Mouse (Mus musculus) adrenal gland, adult 8-10 months (tissue): ENCODE results near the gene Krtap14. TPM values are rescaled to one million over a fixed set of nuclear protein-coding genes. Genes with fewer than 3 reads are reported as not detected.

Experiments
- DNase-seq: peaks from one replicate; pipeline ENCODE4 v3.0.0; 2022
- total RNA-seq, 4 experiments: library from RNA; stranded (reverse); gene quantifications; 2 replicates each; pipeline ENCODE4 v1.2.4; 2022

Krtap14 gene
- not detected for total RNA-seq

- DNase-seq = no peak
These were observed at the start of gene Krtap14 for GRCm38 (mm10) chr16:88826095-88826652. Gene Krtap14 (minus strand): TSS chr16:88826145.

- DNase-seq = no peak
These were observed 48.2 kb upstream of the Krtap14 start, which contains the start of gene Krtap19-2 for GRCm38 (mm10) chr16:88874169-88874568. Gene Krtap19-2 (minus strand): TSS chr16:88874269.

DNA sequence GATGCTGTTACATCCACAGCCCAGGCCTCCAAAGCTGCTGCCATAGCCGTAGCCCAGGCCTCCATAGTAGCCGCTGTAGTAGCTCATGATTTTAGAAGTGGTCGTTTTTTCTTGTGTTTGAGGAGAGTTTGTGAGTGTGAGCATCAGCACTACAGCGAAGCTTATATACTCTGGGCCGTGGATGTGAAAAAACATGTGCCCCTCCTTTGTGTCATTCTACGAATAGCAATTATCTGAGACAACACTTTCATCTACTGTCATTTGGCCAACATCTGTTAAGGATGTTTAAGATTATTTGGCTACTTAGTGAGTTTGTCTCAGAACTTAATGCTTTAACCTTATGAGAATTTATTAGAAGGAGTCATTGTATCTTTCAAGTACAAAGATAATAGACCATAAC lies 43.4 kb upstream of the Krtap14 start, which contains the start of gene Krtap19-1:
Krtap19-1 (minus strand) TSS at position 101 of the 400 bp plus-strand sequence.
- DNase-seq = no peak

- DNase-seq = no peak
These were observed 39.0 kb upstream of the Krtap14 start for GRCm38 (mm10) chr16:88864887-88865407.

DNA sequence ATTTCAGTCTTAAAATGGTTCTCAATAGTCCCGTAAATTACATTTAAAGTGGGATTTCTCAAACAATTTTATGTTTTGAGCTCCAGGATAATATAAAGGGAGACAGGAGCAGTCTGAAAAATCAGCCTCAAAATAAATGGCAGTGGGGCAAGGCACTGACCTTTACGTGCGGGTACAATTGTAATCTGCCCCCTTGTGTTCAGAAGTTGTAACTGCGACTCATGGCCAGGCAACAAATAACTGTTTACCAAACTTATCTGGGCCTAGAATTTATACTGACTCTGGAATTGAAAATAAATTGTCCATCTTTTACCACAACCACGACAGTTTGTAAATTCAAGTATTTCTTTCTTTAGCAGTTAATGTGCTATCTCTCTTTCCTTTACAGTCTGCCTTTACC lies 25.5 kb upstream of the Krtap14 start:
- DNase-seq = no peak

DNA sequence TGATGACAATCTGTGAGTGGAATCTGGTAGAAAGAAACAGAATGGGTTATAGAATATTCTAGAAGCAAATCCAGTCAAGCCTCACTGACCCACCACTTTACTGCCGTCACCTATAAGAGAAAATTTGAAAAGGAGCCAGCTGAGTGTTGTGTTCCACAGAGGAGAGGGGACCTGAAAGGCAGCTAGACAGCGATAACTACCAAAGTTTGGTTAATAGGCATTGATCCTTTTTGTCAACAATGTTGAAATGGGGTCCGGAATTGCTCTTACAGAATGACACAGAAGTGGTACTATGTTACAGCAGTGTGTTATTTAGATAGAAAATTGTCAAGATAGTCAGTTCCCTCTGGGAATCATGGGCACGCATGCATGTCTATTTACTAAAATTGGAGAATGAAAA lies 22.6 kb upstream of the Krtap14 start:
- DNase-seq = no peak

DNA sequence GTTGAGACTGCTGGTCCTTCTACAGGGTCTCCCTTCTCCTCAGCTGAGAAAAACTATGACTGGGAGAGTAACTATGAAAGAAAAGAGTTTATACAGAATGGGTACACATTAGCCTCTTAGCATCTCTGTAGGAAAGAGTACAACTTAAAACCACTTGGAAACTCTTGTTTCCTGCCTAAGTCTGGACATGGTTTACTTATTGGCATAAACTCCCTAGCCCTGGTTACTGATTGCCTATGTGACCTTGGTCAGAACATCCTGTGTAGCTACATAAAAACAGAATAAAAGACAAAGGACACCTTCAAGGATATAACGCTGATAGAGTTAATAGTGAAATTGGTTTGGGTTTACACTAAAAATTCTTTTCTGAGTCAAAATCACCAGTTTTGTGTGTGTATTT lies 21.4 kb upstream of the Krtap14 start:
- no peak for DNase-seq

- no peak for DNase-seq
These were observed 1.0 kb upstream of the Krtap14 start for GRCm38 (mm10) chr16:88826978-88827377.

- DNase-seq = no peak
These were observed 2.2 kb downstream of the Krtap14 start for GRCm38 (mm10) chr16:88823736-88824135.

GRCm38 (mm10) chr16:88820066-88820465 lies 5.9 kb downstream of the Krtap14 start, which contains the start of gene Krtap15:
Gene Krtap15 (plus strand): TSS chr16:88820215.
- no peak for DNase-seq

DNA sequence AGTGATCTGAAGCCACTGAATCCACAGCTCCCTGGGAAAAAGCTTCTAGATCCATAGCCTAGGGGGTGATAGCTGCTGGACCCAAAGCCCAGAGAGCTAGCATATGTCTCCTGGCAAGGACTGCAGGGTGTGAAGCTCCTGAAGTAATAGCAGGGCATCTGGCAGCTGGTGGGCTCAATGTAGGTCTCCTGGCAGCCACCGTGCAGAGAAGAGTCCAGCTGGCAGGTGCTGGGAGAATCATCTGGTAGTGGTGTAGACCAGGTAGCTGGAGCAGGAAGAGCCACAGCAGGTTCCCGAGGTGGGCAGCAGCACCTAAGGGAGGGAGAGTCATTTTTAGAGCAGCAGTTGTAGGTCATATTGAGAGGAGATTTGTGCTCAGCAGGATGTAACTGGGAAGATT lies 14.1 kb downstream of the Krtap14 start, which contains the start of gene Gm20741:
Gm20741 (minus strand) TSS at position 394 of the 400 bp plus-strand sequence.
- DNase-seq = no peak

- DNase-seq = no peak
These were observed 39.2 kb downstream of the Krtap14 start for GRCm38 (mm10) chr16:88786786-88787185.

GRCm38 (mm10) chr16:88777596-88777995 lies 48.3 kb downstream of the Krtap14 start, which contains the start of gene Gm5965:
Gene Gm5965 (plus strand): TSS chr16:88777896.
- DNase-seq = no peak

DNA sequence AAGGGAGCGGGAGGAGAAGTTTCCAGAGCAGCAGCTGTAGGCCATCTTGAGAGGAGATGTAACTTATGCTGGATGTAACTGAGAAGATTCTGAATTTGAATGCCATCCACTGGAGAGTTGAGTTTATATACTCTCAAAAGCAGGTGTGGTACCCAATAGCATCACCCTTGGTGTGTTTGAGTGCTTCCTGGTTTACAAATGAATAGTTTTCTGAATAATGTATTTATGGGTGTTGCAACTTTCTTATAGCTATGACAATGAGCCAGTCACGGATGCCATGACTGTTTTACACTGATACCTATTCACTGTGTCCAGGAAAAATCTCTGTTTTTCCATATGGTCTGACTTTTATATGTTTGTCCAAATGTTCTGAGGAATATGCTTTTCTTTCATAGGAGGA lies 51.8 kb downstream of the Krtap14 start, which contains the start of gene 2310057N15Rik:
2310057N15Rik (minus strand) TSS at position 101 of the 400 bp plus-strand sequence.
- DNase-seq = no peak

Other genes with a start within 250 kb of the Krtap14 start
- gene Krtap24-1, start 213.9 kb downstream of the Krtap14 start, total RNA-seq = not detected
- not detected for gene 2310079G19Rik, start 198.5 kb downstream of the Krtap14 start, total RNA-seq
- not detected for gene Krtap26-1, start 178.3 kb downstream of the Krtap14 start, total RNA-seq
- not detected for gene Krtap27-1, start 154.5 kb downstream of the Krtap14 start, total RNA-seq
- gene 2310061N02Rik, start 118.2 kb downstream of the Krtap14 start, total RNA-seq = not detected
- not detected for gene Krtap13-1, start 97.3 kb downstream of the Krtap14 start, total RNA-seq
- gene Krtap13, start 74.5 kb downstream of the Krtap14 start, total RNA-seq = not detected
- not detected for gene 2310034C09Rik, start 67.3 kb downstream of the Krtap14 start, total RNA-seq
- not detected for gene 2310057N15Rik, start 51.9 kb downstream of the Krtap14 start, total RNA-seq
- not detected for gene Gm5965, start 48.2 kb downstream of the Krtap14 start, total RNA-seq
- not detected for gene Gm20741, start 13.9 kb downstream of the Krtap14 start, total RNA-seq
- not detected for gene Krtap15, start 5.9 kb downstream of the Krtap14 start, total RNA-seq
- not detected for gene Krtap19-1, start 43.3 kb upstream of the Krtap14 start, total RNA-seq
- gene Krtap19-2, start 48.1 kb upstream of the Krtap14 start, total RNA-seq = not detected
- not detected for gene Krtap19-3, start 51.9 kb upstream of the Krtap14 start, total RNA-seq
- not detected for gene Krtap19-4, start 58.9 kb upstream of the Krtap14 start, total RNA-seq
- not detected for gene Krtap19-5, start 70.3 kb upstream of the Krtap14 start, total RNA-seq
- not detected for gene Krtap19-9b, start 106.1 kb upstream of the Krtap14 start, total RNA-seq
- not detected for gene Krtap16-3, start 136.7 kb upstream of the Krtap14 start, total RNA-seq
- gene Krtap22-2, start 184.6 kb upstream of the Krtap14 start, total RNA-seq = not detected
- gene Gm10229, start 189.1 kb upstream of the Krtap14 start, total RNA-seq = not detected
- not detected for gene Krtap6-1, start 205.6 kb upstream of the Krtap14 start, total RNA-seq
- not detected for gene Gm10228, start 215.3 kb upstream of the Krtap14 start, total RNA-seq
- gene Krtap6-5, start 221.7 kb upstream of the Krtap14 start, total RNA-seq = not detected
- not detected for gene 1110025L11Rik, start 237.9 kb upstream of the Krtap14 start, total RNA-seq